Mouse (Mus musculus): Measurements from ENCODE around the gene Epn1. TPM values are rescaled to one million over a fixed set of nuclear protein-coding genes. Genes with fewer than 3 reads are reported as not detected.
A peak's percentile ranks its signal among the peaks of the same experiment; 100 is the strongest.

The Epn1 gene
- polyA plus RNA-seq, 1 experiment from 2014 or later = 60.5 TPM

GRCm38 (mm10) chr7:5081939-5082338 is 1.9 kb downstream of the Epn1 start:
- no peak for ATAC-seq (ENCODE audit: borderline replicate concordance, extremely low read depth, low FRiP score, low TSS enrichment)
- Histone ChIP-seq H3K27ac (no peak overlapping the region), H3K4me2 (peak overlapping the region; percentile 85), H3K9me3 (no peaks in the 10 kb centered on the region), H3K36me3 (peaks cover 53% of the 10 kb centered on the region), H3K4me3 (no peak overlapping the region), H3K4me1 (peaks cover 13% of the 10 kb centered on the region), H3K27me3 (no peaks in the 10 kb centered on the region), H3K9ac (no peak overlapping the region)
- 92% methylated on average over 2 of the region's 2 CpGs for WGBS

DNA sequence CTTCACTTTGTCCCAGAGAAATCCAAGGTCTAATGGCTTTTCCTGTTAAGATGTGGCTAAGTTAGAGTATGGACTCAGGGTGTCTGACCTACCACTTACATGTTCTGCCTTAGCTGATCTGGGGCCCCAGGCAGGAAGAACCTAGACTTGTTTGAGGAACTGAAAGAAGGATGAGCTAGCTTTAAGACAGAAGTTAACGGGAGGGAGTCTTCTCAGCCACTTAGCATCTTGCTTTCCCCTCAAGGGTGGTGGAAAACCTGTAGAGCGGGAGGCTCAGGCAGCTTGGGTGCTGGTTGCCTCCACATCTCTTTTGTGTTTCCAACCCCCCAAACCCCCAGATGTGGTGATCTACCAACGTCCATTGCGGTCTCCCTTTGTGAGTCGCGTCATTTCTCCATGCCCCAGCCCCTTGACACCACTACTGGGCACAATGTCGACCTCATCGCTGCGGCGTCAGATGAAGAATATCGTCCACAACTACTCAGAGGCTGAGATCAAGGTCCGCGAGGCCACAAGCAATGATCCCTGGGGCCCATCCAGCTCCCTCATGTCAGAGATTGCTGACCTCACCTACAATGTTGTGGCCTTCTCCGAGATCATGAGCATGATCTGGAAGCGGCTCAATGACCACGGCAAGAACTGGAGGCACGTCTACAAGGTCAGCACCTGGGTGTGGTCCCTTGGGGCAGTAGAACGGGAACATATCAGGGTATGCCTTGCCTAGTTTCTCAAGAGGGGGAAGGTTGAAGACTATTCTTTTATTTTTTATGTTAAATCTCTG is 3.5 kb downstream of the Epn1 start:
- 89% methylated on average over 18 of the region's 18 CpGs for WGBS
- no peak for ATAC-seq (ENCODE audit: borderline replicate concordance, extremely low read depth, low FRiP score, low TSS enrichment)
- Histone ChIP-seq H3K4me3 (no peak overlapping the region), H3K4me1 (peaks cover 13% of the 10 kb centered on the region), H3K9ac (no peak overlapping the region), H3K9me3 (no peaks in the 10 kb centered on the region), H3K27me3 (no peaks in the 10 kb centered on the region), H3K27ac (no peak overlapping the region), H3K36me3 (peaks cover 43% of the 10 kb centered on the region), H3K4me2 (no peak overlapping the region)

- WGBS = 92% methylated on average over 1 of the region's 1 CpGs
Observed at GRCm38 (mm10) chr7:5085512-5085911, 5.5 kb downstream of the Epn1 start.

DNA sequence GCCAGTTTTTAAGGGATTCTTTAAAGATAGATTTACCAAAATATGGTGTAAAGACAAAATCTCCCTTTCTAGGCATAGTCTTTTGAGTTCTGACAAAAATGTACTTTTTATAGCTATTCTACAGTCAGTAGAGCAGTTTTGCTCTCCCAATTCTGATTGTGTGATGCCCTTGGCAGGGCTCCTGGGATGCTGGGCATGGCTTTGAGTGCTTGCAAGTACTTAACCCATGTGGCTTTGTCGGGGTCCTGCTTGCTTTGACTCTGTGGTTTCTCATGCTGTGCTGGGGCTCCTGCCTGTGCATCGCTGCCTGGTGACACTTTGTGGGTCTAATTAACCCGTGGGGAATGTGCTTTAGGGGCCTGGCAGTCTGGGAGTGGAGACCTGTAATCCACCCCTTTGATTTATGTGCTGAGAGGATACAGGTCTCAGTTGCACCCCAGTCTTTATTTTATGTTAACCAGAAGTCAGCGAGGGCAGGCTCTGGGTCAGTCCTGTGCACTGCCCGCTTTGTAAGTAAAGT is 6.9 kb downstream of the Epn1 start:
- Histone ChIP-seq H3K36me3 (peaks cover 61% of the 10 kb centered on the region), H3K9ac (no peak overlapping the region), H3K27me3 (no peaks in the 10 kb centered on the region), H3K4me3 (no peak overlapping the region), H3K4me2 (no peak overlapping the region), H3K27ac (no peak overlapping the region), H3K9me3 (no peaks in the 10 kb centered on the region), H3K4me1 (no peaks in the 10 kb centered on the region)
- no peak for ATAC-seq (ENCODE audit: borderline replicate concordance, extremely low read depth, low FRiP score, low TSS enrichment)
- 74% methylated on average over 5 of the region's 5 CpGs for WGBS

More at GRCm38 (mm10) chr7:5085512-5085911, 5.5 kb downstream of the Epn1 start:
- H3K4me3 ChIP-seq = no peak overlapping the region
- H3K27me3 ChIP-seq = no peaks in the 10 kb centered on the region
- no peak for ATAC-seq (ENCODE audit: borderline replicate concordance, extremely low read depth, low FRiP score, low TSS enrichment)
- H3K4me1 ChIP-seq = peaks cover 13% of the 10 kb centered on the region
- H3K36me3 ChIP-seq = peaks cover 50% of the 10 kb centered on the region; the same call in 1 of the 2 replicates
- no peaks in the 10 kb centered on the region for H3K9me3 ChIP-seq
- H3K4me2 ChIP-seq = no peak overlapping the region
- no peak overlapping the region for H3K9ac ChIP-seq
- no peak overlapping the region for H3K27ac ChIP-seq

- H3K27me3 ChIP-seq = no peaks in the 10 kb centered on the region
- no peaks in the 10 kb centered on the region for H3K9me3 ChIP-seq
- H3K9ac ChIP-seq = no peak overlapping the region
- 75% methylated on average over 4 of the region's 4 CpGs for WGBS
- H3K4me3 ChIP-seq = no peak overlapping the region
- no peak overlapping the region for H3K27ac ChIP-seq
- no peak for ATAC-seq (ENCODE audit: borderline replicate concordance, extremely low read depth, low FRiP score, low TSS enrichment)
- no peak overlapping the region for H3K4me2 ChIP-seq
- H3K36me3 ChIP-seq = peaks cover 67% of the 10 kb centered on the region
- H3K4me1 ChIP-seq = no peaks in the 10 kb centered on the region
Observed at GRCm38 (mm10) chr7:5087886-5088285, 7.9 kb downstream of the Epn1 start.

DNA sequence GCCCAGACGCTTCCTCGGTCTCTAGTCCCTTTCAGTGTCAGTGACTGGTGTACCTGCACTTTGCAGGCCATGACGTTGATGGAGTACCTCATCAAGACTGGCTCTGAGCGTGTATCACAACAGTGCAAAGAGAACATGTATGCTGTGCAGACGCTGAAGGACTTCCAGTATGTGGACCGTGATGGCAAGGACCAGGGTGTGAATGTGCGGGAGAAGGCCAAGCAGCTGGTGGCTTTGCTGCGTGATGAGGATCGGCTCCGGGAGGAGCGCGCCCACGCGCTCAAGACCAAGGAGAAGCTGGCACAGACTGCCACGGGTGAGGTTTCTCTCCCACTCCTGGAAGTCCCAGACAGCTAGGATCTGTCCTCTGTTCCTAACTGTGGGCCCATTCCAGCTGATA is 9.8 kb downstream of the Epn1 start:
- Histone ChIP-seq H3K27me3 (no peaks in the 10 kb centered on the region), H3K27ac (no peak overlapping the region), H3K9ac (no peak overlapping the region), H3K36me3 (peaks cover 69% of the 10 kb centered on the region), H3K4me1 (no peaks in the 10 kb centered on the region), H3K4me2 (no peak overlapping the region), H3K4me3 (no peak overlapping the region), H3K9me3 (no peaks in the 10 kb centered on the region)
- WGBS = 87% methylated on average over 15 of the region's 15 CpGs
- no peak for ATAC-seq (ENCODE audit: borderline replicate concordance, extremely low read depth, low FRiP score, low TSS enrichment)

DNA sequence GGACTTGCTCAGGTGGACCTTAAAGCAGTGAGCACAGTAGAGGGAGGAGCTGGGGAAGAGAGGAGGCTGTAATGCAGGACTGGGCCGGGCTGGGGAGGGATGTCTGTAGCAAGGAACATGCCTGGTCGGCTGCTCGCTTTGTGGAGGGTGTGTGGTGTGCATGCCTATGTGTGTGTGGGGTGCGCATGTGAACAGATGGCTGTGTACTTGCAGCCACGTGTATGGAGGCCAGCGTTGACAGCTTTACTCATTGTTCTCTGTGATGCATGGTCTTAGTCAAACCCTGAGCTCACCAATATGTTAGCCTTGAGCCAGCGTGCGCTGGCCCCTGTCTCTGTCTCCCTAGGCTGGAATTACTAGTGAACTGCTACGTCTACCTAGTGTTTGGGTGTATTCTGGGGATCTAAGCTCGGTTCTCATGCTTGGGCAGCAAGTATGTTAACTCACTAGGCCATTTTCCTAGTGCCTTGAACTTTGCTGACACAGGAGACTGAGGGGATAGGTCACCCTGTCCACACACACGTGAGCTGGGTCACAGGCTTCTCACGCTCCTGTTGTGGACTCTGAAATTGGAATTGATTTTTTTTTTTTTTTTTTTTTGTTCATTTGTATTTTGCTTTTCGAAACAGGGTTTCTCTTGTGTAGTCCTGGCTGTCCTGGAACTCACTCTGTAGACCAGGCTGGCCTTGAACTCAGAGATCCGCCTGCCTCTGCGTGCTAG is 11.1 kb downstream of the Epn1 start:
- Histone ChIP-seq H3K36me3 (peaks cover 74% of the 10 kb centered on the region), H3K9ac (no peak overlapping the region), H3K27ac (no peak overlapping the region), H3K9me3 (no peaks in the 10 kb centered on the region), H3K27me3 (no peaks in the 10 kb centered on the region), H3K4me1 (no peaks in the 10 kb centered on the region), H3K4me2 (no peak overlapping the region), H3K4me3 (no peak overlapping the region)
- ATAC-seq (ENCODE audit: borderline replicate concordance, extremely low read depth, low FRiP score, low TSS enrichment) = no peak
- 90% methylated on average over 15 of the region's 15 CpGs for WGBS

DNA sequence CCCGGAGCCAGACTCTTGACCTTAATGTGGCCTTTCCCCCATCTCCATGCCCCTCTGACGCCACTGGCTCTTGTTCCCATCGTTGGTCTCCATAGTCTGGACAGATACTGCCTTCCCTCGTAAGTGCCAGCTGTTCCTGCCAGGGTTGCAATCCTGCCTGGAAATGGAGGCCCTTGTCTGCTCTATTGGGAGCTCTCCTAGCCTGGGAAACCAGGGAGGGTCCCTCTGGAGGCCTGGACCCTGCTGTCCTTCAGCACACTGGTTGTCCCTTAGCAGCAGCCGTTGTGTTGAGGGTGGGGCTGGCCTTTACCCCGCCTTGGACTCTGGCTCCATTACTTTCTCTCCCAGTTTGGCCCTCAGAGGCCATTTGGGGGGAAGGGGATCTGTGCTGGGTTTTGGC is 12.3 kb downstream of the Epn1 start:
- ATAC-seq (ENCODE audit: borderline replicate concordance, extremely low read depth, low FRiP score, low TSS enrichment) = no peak

GRCm38 (mm10) chr7:5092831-5093510 is 12.9 kb downstream of the Epn1 start:
- no peaks in the 10 kb centered on the region for H3K4me1 ChIP-seq
- H3K4me2 ChIP-seq = no peak overlapping the region
- no peak for ATAC-seq (ENCODE audit: borderline replicate concordance, extremely low read depth, low FRiP score, low TSS enrichment)
- 79% methylated on average over 21 of the region's 21 CpGs for WGBS
- no peaks in the 10 kb centered on the region for H3K27me3 ChIP-seq
- H3K4me3 ChIP-seq = no peak overlapping the region
- H3K9me3 ChIP-seq = no peaks in the 10 kb centered on the region
- no peak overlapping the region for H3K27ac ChIP-seq
- H3K9ac ChIP-seq = no peak overlapping the region
- H3K36me3 ChIP-seq = peaks cover 80% of the 10 kb centered on the region

More for the DNA sequence above, 12.3 kb downstream of the Epn1 start:
- Histone ChIP-seq H3K27me3 (no peaks in the 10 kb centered on the region), H3K9me3 (no peaks in the 10 kb centered on the region), H3K4me2 (no peak overlapping the region), H3K4me1 (no peaks in the 10 kb centered on the region), H3K36me3 (peaks cover 74% of the 10 kb centered on the region), H3K9ac (no peak overlapping the region), H3K4me3 (no peak overlapping the region), H3K27ac (no peak overlapping the region)
- WGBS = 70% methylated on average over 6 of the region's 6 CpGs

DNA sequence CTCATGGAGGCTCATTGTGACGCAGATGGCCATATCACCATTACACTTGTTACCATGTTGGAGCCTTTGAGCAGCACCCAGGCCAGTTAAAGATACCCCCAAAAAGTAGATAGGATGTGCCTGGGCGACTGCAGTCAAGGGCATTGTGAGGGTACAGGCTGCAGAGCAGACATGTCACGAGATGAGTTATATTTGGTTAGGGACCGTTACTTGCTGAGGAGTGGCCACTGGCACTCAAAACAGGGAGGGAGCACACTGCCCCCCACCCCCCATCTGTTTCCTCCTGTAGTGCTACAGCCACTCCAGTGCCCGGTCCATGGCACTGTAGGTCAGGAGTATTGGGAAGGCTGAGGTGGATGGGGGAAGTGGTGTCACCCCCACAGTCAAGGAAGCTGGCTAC is 18.7 kb downstream of the Epn1 start:
- no peak overlapping the region for H3K4me3 ChIP-seq
- H3K36me3 ChIP-seq = peaks cover 50% of the 10 kb centered on the region
- H3K27ac ChIP-seq = no peak overlapping the region
- no peaks in the 10 kb centered on the region for H3K27me3 ChIP-seq
- no peaks in the 10 kb centered on the region for H3K9me3 ChIP-seq
- 89% methylated on average over 5 of the region's 5 CpGs for whole genome bisulfite sequencing
- ATAC-seq (ENCODE audit: borderline replicate concordance, extremely low read depth, low FRiP score, low TSS enrichment) = no peak
- H3K4me2 ChIP-seq = no peak overlapping the region
- no peaks in the 10 kb centered on the region for H3K4me1 ChIP-seq
- H3K9ac ChIP-seq = no peak overlapping the region

- H3K4me1 ChIP-seq = no peaks in the 10 kb centered on the region
- no peak overlapping the region for H3K27ac ChIP-seq
- no peaks in the 10 kb centered on the region for H3K27me3 ChIP-seq
- peaks cover 41% of the 10 kb centered on the region for H3K36me3 ChIP-seq
- H3K9ac ChIP-seq = no peak overlapping the region
- ATAC-seq (ENCODE audit: borderline replicate concordance, extremely low read depth, low FRiP score, low TSS enrichment) = no peak
- no peak overlapping the region for H3K4me2 ChIP-seq
- WGBS = 71% methylated on average over 3 of the region's 3 CpGs
- H3K9me3 ChIP-seq = no peaks in the 10 kb centered on the region
- H3K4me3 ChIP-seq = no peak overlapping the region
Observed at GRCm38 (mm10) chr7:5099796-5100195, 19.8 kb downstream of the Epn1 start.
